Mouse (Mus musculus): ENCODE measurements around the gene Lzts2.
"Not testable (repeated sequence)": the region's sequence is repeated elsewhere in the genome, so short reads cannot be mapped to it uniquely, and the experiment has no call there.

Gene Lzts2

GRCm38 (mm10) chr19:45025937-45026568, 11.8 kb downstream of the Lzts2 start:
- no peak for DNase-seq (ENCODE audit: low spot score in 2 of 2)

GRCm38 (mm10) chr19:45026958-45027670, 12.9 kb downstream of the Lzts2 start:
- DNase-seq (ENCODE audit: low spot score in 2 of 2): no peak

GRCm38 (mm10) chr19:45027848-45028247, 13.6 kb downstream of the Lzts2 start:
- DNase-seq (ENCODE audit: low spot score in 2 of 2): peak in 1 of 2 experiments; percentile 21

GRCm38 (mm10) chr19:45028746-45029145, 14.5 kb downstream of the Lzts2 start:
- no peak for DNase-seq (ENCODE audit: low spot score in 2 of 2)

GRCm38 (mm10) chr19:45029571-45029970, 15.4 kb downstream of the Lzts2 start:
- no peak for DNase-seq (ENCODE audit: low spot score in 2 of 2)

- peak; percentile 43 to 64 for DNase-seq (ENCODE audit: low spot score in 2 of 2)
Measured at GRCm38 (mm10) chr19:45030111-45030510, 15.9 kb downstream of the Lzts2 start.

- peak; percentile 57 to 77 for DNase-seq (ENCODE audit: low spot score in 2 of 2)
Measured at GRCm38 (mm10) chr19:45030746-45031693, 16.8 kb downstream of the Lzts2 start.

GRCm38 (mm10) chr19:45031780-45032179, 17.6 kb downstream of the Lzts2 start:
- peak; percentile 70 to 80 for DNase-seq (ENCODE audit: low spot score in 2 of 2)

- no peak for DNase-seq (ENCODE audit: low spot score in 2 of 2)
Measured at GRCm38 (mm10) chr19:45032570-45033332, 18.5 kb downstream of the Lzts2 start.

- DNase-seq (ENCODE audit: low spot score in 2 of 2): no peak
Measured at GRCm38 (mm10) chr19:45036867-45037266, 22.7 kb downstream of the Lzts2 start.

- DNase-seq (ENCODE audit: low spot score in 2 of 2): not testable (repeated sequence)
Measured at GRCm38 (mm10) chr19:45038198-45038597, 24.0 kb downstream of the Lzts2 start.

GRCm38 (mm10) chr19:45040214-45040613, 26.0 kb downstream of the Lzts2 start:
- DNase-seq (ENCODE audit: low spot score in 2 of 2): no peak

- DNase-seq (ENCODE audit: low spot score in 2 of 2): no peak
Measured at GRCm38 (mm10) chr19:45044389-45044927, 30.2 kb downstream of the Lzts2 start.

GRCm38 (mm10) chr19:45045236-45045635, 31.0 kb downstream of the Lzts2 start:
- no peak for DNase-seq (ENCODE audit: low spot score in 2 of 2)

GRCm38 (mm10) chr19:45045651-45046050, 31.4 kb downstream of the Lzts2 start, which contains the start of gene Pdzd7:
Gene Pdzd7 (minus strand): TSS chr19:45045717.
- DNase-seq (ENCODE audit: low spot score in 2 of 2): no peak

GRCm38 (mm10) chr19:45046523-45047321, 32.5 kb downstream of the Lzts2 start:
- DNase-seq (ENCODE audit: low spot score in 2 of 2): peak; percentile 83

GRCm38 (mm10) chr19:45047417-45047934, 33.3 kb downstream of the Lzts2 start, which contains the start of gene Sfxn3:
Gene Sfxn3 (plus strand): TSS chr19:45047503.
- DNase-seq (ENCODE audit: low spot score in 2 of 2): peak; percentile 92 to 94

- peak; percentile 62 to 75 for DNase-seq (ENCODE audit: low spot score in 2 of 2)
Measured at GRCm38 (mm10) chr19:45047935-45048643, 33.9 kb downstream of the Lzts2 start.
